8 mouse cellular contexts compared by ENCODE assay signal in genomic region chr5:37242360-37243168, GRCm38 (mm10). TPM values are rescaled to one million over a fixed set of nuclear protein-coding genes. Genes with fewer than 3 reads are reported as not detected.
DNase-seq lines count a peak whose midpoint lies in the region; ATAC-seq and TF ChIP-seq lines count a peak whose summit lies in the region.

No protein-coding gene starts in this region.

- H3K4me1 ChIP-seq in heart, embryonic 13.5 days: peaks cover 19% of the 10 kb centered on the region
- H3K4me1 ChIP-seq in G1E (ENCODE audit: insufficient read depth, low read depth, low read length): no peaks in the 10 kb centered on the region
- H3K4me1 ChIP-seq in forebrain, embryonic 11.5 days (replicated peaks; ENCODE audit: control insufficient read depth, insufficient read depth, low read length): peaks cover 27% of the 10 kb centered on the region
- no peaks in the 10 kb centered on the region for H3K4me1 ChIP-seq in liver, embryonic 14.5 days (replicated peaks; ENCODE audit: control insufficient read depth in 2 of 2, insufficient read depth in 2 of 2, low read length in 1 of 2)

- peaks cover 97% of the 10 kb centered on the region for H3K27me3 ChIP-seq in heart, embryonic 13.5 days (replicated peaks)
- no peaks in the 10 kb centered on the region for H3K27me3 ChIP-seq in G1E (ENCODE audit: insufficient read depth, low read length)
- H3K27me3 ChIP-seq in forebrain, embryonic 11.5 days (ENCODE audit: control insufficient read depth, insufficient read depth, low read length): peaks cover 54% of the 10 kb centered on the region
- peaks cover 62% of the 10 kb centered on the region for H3K27me3 ChIP-seq in liver, embryonic 14.5 days (ENCODE audit: control insufficient read depth, insufficient read depth, low read length)

- no peak for DNase-seq in heart, adult 8-10 months (ENCODE audit: low spot score)
- no peak for DNase-seq in G1E (ENCODE audit: low spot score)
- peak; percentile 68 for DNase-seq in forebrain, embryonic 11.5 days (ENCODE audit: low spot score)
- DNase-seq in liver, embryonic 14.5 days (ENCODE audit: low read depth in 3 of 3, low spot score in 3 of 3): no peak
- no peak for DNase-seq in frontal cortex, adult 2 months (ENCODE audit: extremely low spot score in 1 of 2, low spot score in 1 of 2)
- no peak for DNase-seq in heart, postnatal 36 days

- peak overlapping the region; percentile 42 for H3K4me3 ChIP-seq in heart, embryonic 13.5 days
- peak overlapping the region; percentile 13; the same call in 1 of the 2 replicates for H3K4me3 ChIP-seq in G1E (ENCODE audit: low read depth, low read length)
- H3K4me3 ChIP-seq in forebrain, embryonic 11.5 days (ENCODE audit: low read depth, low read length): peak overlapping the region; percentile 43
- H3K4me3 ChIP-seq in liver, embryonic 14.5 days (ENCODE audit: insufficient read depth in 1 of 2, low read depth in 2 of 2, low read length in 2 of 2): no peak overlapping the region

- intact Hi-C loops in heart, postnatal 36 days (cut with DNase I): no loop called here

- no peak for ATAC-seq in heart, embryonic 13.5 days (ENCODE audit: extremely low read depth, insufficient number of reproducible peaks, low FRiP score, low TSS enrichment)
- ATAC-seq in G1E (ENCODE audit: extremely low read depth, insufficient number of reproducible peaks, low FRiP score, poor library complexity, severe bottlenecking): no peak
- no peak for ATAC-seq in forebrain, embryonic 11.5 days (replicated peaks; ENCODE audit: low FRiP score)
- ATAC-seq in liver, embryonic 14.5 days (ENCODE audit: insufficient read depth): no peak
- no peak for ATAC-seq in megakaryocyte-erythroid progenitor cell, adult 5-6 weeks (replicated peaks; ENCODE audit: low FRiP score, low TSS enrichment, poor library complexity, severe bottlenecking)

- TF ChIP-seq CTCF in G1E (IDR thresholded peaks at IDR 0.05; ENCODE audit: low read depth, low read length): no peak
- no peak for TF ChIP-seq CTCF in liver, embryonic 14.5 days (IDR thresholded peaks at IDR 0.05; ENCODE audit: low read depth)

- 9% methylated on average over 44 of the region's 44 CpGs for WGBS in heart, embryonic 13.5 days
- WGBS in forebrain, embryonic 11.5 days: 9% methylated on average over 44 of the region's 44 CpGs
- WGBS in liver, embryonic 14.5 days (ENCODE audit: insufficient replicate concordance): 11% methylated on average over 41 of the region's 44 CpGs

- no peak overlapping the region for H3K9ac ChIP-seq in heart, embryonic 13.5 days
- peak overlapping the region; percentile 43 for H3K9ac ChIP-seq in forebrain, embryonic 11.5 days (ENCODE audit: low read length)
- H3K9ac ChIP-seq in liver, embryonic 14.5 days (replicated peaks): no peak overlapping the region

- H3K36me3 ChIP-seq in heart, embryonic 13.5 days: no peaks in the 10 kb centered on the region
- no peaks in the 10 kb centered on the region for H3K36me3 ChIP-seq in G1E (replicated peaks)
- H3K36me3 ChIP-seq in forebrain, embryonic 11.5 days (ENCODE audit: control insufficient read depth, insufficient read depth, low read length): no peaks in the 10 kb centered on the region
- H3K36me3 ChIP-seq in liver, embryonic 14.5 days (replicated peaks; ENCODE audit: control insufficient read depth, insufficient read depth, low read depth): no peaks in the 10 kb centered on the region

- H3K27ac ChIP-seq in heart, embryonic 13.5 days (replicated peaks): no peak overlapping the region
- no peak overlapping the region for H3K27ac ChIP-seq in forebrain, embryonic 11.5 days (ENCODE audit: low read depth, low read length)
- no peak overlapping the region for H3K27ac ChIP-seq in liver, embryonic 14.5 days

- no peaks in the 10 kb centered on the region for H3K9me3 ChIP-seq in heart, embryonic 13.5 days
- peaks cover 71% of the 10 kb centered on the region for H3K9me3 ChIP-seq in G1E (replicated peaks)
- H3K9me3 ChIP-seq in forebrain, embryonic 11.5 days (ENCODE audit: control insufficient read depth, low read length): no peaks in the 10 kb centered on the region
- no peaks in the 10 kb centered on the region for H3K9me3 ChIP-seq in liver, embryonic 14.5 days (ENCODE audit: control insufficient read depth, low read length)

- peak overlapping the region; percentile 65 for H3K4me2 ChIP-seq in heart, embryonic 13.5 days
- peak overlapping the region; percentile 81 for H3K4me2 ChIP-seq in forebrain, embryonic 11.5 days (ENCODE audit: low read depth, low read length, severe bottlenecking)
- peak overlapping the region; percentile 28 for H3K4me2 ChIP-seq in liver, embryonic 14.5 days (ENCODE audit: low read depth)

- no peak for TF ChIP-seq EP300 in liver, embryonic 14.5 days (IDR thresholded peaks at IDR 0.05; ENCODE audit: low read depth)

RNA-seq across cellular contexts. Expression of gene Crmp1, which starts 0.8 kb away (rescaled TPM):
- polyA plus RNA-seq in heart, embryonic 13.5 days (2015; fragmentation: Nextera tagmentation; extraction: Ambion mirVana): 9.4 and 11.8 TPM in 2 replicates
- under 1 TPM; 0.19 to 0.73 (median 0.39) TPM for total RNA-seq in heart, adult 8-10 months (2022)
- not detected in 2 replicates for total RNA-seq in G1E (2014; fragmentation: Nextera tagmentation)
- 0.12 TPM in 1 of 2 replicates, not detected in the other for total RNA-seq in G1E (2017)
- not detected in 2 replicates for polyA plus RNA-seq in G1E (2012)
- 241 and 272 TPM in 2 replicates for polyA plus RNA-seq in forebrain, embryonic 11.5 days (2014; fragmentation: Nextera tagmentation; extraction: Ambion mirVana)
- 0.49 and 1.3 TPM in 2 replicates for polyA plus RNA-seq in liver, embryonic 14.5 days (2012; rRNA removed)
- polyA plus RNA-seq in liver, embryonic 14.5 days (2014; fragmentation: Nextera tagmentation; extraction: Ambion mirVana): 0.18 and 0.34 TPM in 2 replicates
- not detected in 2 replicates for total RNA-seq in megakaryocyte-erythroid progenitor cell, adult 5-6 weeks (2014; fragmentation: Nextera tagmentation)
- not detected in 2 replicates for total RNA-seq in megakaryocyte-erythroid progenitor cell, adult 5-6 weeks (2017)
- polyA plus RNA-seq in frontal cortex, adult 2 months (2012; rRNA removed): 289 and 299 TPM in 2 replicates
- total RNA-seq in heart, postnatal 36 days (2021): under 1 TPM; 0.65 to 0.69 TPM

Comparison
In these comparisons a context has a peak if more than half of its experiments do, and no peak if none do; other contexts are left out.
1. H3K4me2 ChIP-seq: peak in every context shown above with its lines; median percentile 81 in forebrain, embryonic 11.5 days; 65 in heart, embryonic 13.5 days; 28 in liver, embryonic 14.5 days.
2. H3K4me3 ChIP-seq: peak in heart, embryonic 13.5 days (single experiment), G1E (single experiment) and forebrain, embryonic 11.5 days (single experiment); none in liver, embryonic 14.5 days (0 of 2).
3. RNA of gene Crmp1, which starts 0.8 kb away (polyA plus RNA-seq): 289 to 299 TPM in frontal cortex, adult 2 months and 241 to 272 TPM in forebrain, embryonic 11.5 days; 9.4 to 11.8 TPM in heart, embryonic 13.5 days, 0.18 to 1.3 TPM in liver, embryonic 14.5 days and not detected in G1E; every median in the first group is over 10 times any median in the second.